Mouse (Mus musculus): Measurements from ENCODE around the gene Lrtm1. TPM values are rescaled to one million over a fixed set of nuclear protein-coding genes. Genes with fewer than 3 reads are reported as not detected.
A peak's percentile ranks its signal among the peaks of the same experiment; 100 is the strongest.

The Lrtm1 gene
- 0.05 and 0.19 TPM in 2 replicates for polyA plus RNA-seq (2015; fragmentation: Nextera tagmentation; extraction: Ambion mirVana)

DNA sequence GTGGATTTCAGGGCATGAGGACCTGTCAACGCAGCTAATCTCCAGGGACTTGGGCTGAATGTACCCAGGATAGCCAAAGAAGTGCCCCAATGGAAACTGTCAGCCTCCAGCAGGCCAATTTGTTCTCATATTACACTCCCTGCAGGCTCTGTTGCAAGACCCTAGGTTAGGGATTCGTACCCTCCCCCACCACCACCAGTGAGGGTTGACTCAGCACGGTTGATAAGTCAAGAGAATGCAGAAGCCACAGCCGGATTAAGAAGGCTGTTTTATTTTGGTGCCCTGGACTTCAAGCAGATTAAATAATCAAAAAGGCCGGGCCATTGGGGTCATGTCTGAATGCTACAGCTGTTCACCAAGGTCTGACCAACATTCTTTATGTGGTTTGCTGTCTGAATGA lies at the start of gene Lrtm1:
Gene Lrtm1, plus strand, starts transcription at position 326 of the 400 bp plus-strand sequence.
- no peak within 1 kb of the TSS for H3K4me3 ChIP-seq (ENCODE audit: low read depth, low read length)
- H3K9me3 ChIP-seq (replicated peaks; ENCODE audit: control insufficient read depth, low read length), result no peaks in the 10 kb centered on the region
- no peak within 1 kb of the TSS for H3K27ac ChIP-seq (ENCODE audit: low read length)
- no peaks in the 10 kb centered on the region for H3K27me3 ChIP-seq (ENCODE audit: control insufficient read depth, insufficient read depth, low read depth, low read length)
- 14% methylated on average over 5 of the region's 5 CpGs for WGBS (ENCODE audit: insufficient replicate concordance)
- no peaks in the 10 kb centered on the region for H3K4me1 ChIP-seq (ENCODE audit: control insufficient read depth, low read depth, low read length)
- no peak within 1 kb of the TSS for H3K4me2 ChIP-seq (ENCODE audit: low read depth, low read length)
- peak; percentile 41; the same call in 1 of the 2 replicates for ATAC-seq (ENCODE audit: low read depth)
- no peak within 1 kb of the TSS for H3K9ac ChIP-seq (ENCODE audit: low read depth, low read length)
- no peaks in the 10 kb centered on the region for H3K36me3 ChIP-seq (ENCODE audit: control insufficient read depth, insufficient read depth)

DNA sequence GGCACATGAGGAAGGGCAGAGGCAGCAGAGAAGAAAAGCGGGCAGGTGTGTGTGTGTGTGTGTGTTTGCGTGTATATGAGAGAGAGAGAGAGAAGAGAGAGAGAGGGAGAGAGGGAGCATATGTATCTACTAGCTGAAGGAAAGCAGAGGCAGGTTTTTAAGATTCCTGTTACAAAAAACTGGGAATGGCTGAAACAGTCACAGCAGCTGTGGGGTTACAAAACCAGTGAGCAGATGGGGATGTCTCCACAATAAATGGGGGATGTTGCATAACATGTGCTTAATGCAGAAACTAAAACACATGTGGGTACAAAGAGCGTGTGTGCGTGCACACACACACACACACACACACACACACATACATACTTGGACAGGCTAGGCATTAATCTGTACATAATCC lies 48.8 kb upstream of the Lrtm1 start:
- H3K27me3 ChIP-seq (ENCODE audit: control insufficient read depth, insufficient read depth, low read depth, low read length), result no peaks in the 10 kb centered on the region
- no peaks in the 10 kb centered on the region for H3K36me3 ChIP-seq (ENCODE audit: control insufficient read depth, insufficient read depth)
- H3K27ac ChIP-seq (ENCODE audit: low read length), result no peak overlapping the region
- no peaks in the 10 kb centered on the region for H3K9me3 ChIP-seq (replicated peaks; ENCODE audit: control insufficient read depth, low read length)
- WGBS (ENCODE audit: insufficient replicate concordance), result 65% methylated on average over 4 of the region's 4 CpGs
- no peak overlapping the region for H3K9ac ChIP-seq (ENCODE audit: low read depth, low read length)
- ATAC-seq (ENCODE audit: low read depth), result no peak
- no peak overlapping the region for H3K4me3 ChIP-seq (ENCODE audit: low read depth, low read length)
- H3K4me2 ChIP-seq (ENCODE audit: low read depth, low read length), result no peak overlapping the region
- H3K4me1 ChIP-seq (ENCODE audit: control insufficient read depth, low read depth, low read length), result no peaks in the 10 kb centered on the region

DNA sequence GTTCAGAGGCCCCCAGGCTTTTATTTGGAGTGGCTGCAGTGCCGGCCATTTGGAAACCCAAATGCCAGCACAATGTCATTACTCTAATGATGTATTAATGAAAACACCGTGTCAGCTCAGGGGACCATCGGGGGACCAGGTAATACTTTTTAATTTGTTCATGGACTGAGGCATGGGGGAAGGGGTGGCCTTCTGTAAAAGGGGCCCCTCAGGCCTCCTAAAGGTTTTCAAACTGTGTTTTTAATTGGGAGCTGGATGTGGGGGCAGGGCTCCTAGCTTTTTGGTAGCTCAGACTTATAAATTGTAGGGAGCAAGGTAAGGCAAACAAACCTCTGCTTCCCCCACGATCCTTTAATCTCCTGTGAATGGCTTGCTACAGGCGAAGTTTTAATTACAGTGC lies 45.4 kb upstream of the Lrtm1 start:
- Histone ChIP-seq H3K36me3 (ENCODE audit: control insufficient read depth, insufficient read depth) (no peaks in the 10 kb centered on the region), H3K9ac (ENCODE audit: low read depth, low read length) (no peak overlapping the region), H3K4me2 (ENCODE audit: low read depth, low read length) (no peak overlapping the region), H3K27me3 (ENCODE audit: control insufficient read depth, insufficient read depth, low read depth, low read length) (no peaks in the 10 kb centered on the region), H3K4me1 (ENCODE audit: control insufficient read depth, low read depth, low read length) (no peaks in the 10 kb centered on the region), H3K4me3 (ENCODE audit: low read depth, low read length) (no peak overlapping the region), H3K9me3 (replicated peaks; ENCODE audit: control insufficient read depth, low read length) (no peaks in the 10 kb centered on the region), H3K27ac (ENCODE audit: low read length) (no peak overlapping the region)
- WGBS (ENCODE audit: insufficient replicate concordance), result 61% methylated on average over 5 of the region's 5 CpGs
- ATAC-seq (ENCODE audit: low read depth), result no peak

DNA sequence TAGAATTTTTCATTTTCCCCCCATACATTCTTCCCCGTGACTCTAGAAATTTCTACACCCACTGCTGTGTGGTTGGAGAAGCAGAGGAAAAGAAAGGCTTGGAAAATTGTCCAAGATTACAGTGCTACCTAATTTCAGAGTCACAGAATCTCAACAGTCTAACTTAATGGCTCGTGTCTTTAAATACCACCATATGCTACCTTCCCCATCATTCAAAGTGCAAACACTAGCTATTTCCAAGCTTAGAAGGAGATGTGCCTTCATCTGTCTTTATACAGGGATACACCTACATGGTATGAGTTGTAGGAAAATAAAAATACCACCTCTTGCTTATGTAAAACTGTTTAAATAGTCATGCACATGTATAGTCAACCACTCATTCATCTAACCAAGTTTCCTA lies 38.8 kb upstream of the Lrtm1 start:
- no peaks in the 10 kb centered on the region for H3K9me3 ChIP-seq (replicated peaks; ENCODE audit: control insufficient read depth, low read length)
- no peak overlapping the region for H3K4me3 ChIP-seq (ENCODE audit: low read depth, low read length)
- no peak overlapping the region for H3K9ac ChIP-seq (ENCODE audit: low read depth, low read length)
- no peak for ATAC-seq (ENCODE audit: low read depth)
- no peaks in the 10 kb centered on the region for H3K27me3 ChIP-seq (ENCODE audit: control insufficient read depth, insufficient read depth, low read depth, low read length)
- no peaks in the 10 kb centered on the region for H3K4me1 ChIP-seq (ENCODE audit: control insufficient read depth, low read depth, low read length)
- no peak overlapping the region for H3K27ac ChIP-seq (ENCODE audit: low read length)
- H3K4me2 ChIP-seq (ENCODE audit: low read depth, low read length), result no peak overlapping the region
- WGBS (ENCODE audit: insufficient replicate concordance), result 57% methylated on average over 2 of the region's 2 CpGs
- no peaks in the 10 kb centered on the region for H3K36me3 ChIP-seq (ENCODE audit: control insufficient read depth, insufficient read depth)

DNA sequence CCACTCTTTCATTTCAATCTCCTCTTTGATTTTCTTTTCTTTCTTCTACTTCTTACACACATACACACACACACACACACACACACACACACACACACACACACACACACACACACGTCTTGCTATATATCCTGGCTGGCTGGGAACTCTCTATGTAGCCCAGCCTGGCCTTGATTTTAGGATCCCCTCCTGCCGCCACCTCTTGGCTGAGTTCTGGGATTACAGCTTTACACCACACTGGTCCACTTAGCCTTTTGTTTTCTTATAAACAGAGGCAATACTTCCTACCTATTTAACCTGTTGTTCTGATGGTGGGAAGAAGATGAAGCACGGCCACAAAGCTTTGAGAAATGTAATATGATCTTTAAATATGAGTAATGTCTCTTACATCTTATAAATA lies 37.5 kb upstream of the Lrtm1 start:
- Histone ChIP-seq H3K36me3 (ENCODE audit: control insufficient read depth, insufficient read depth) (no peaks in the 10 kb centered on the region), H3K4me2 (ENCODE audit: low read depth, low read length) (no peak overlapping the region), H3K4me3 (ENCODE audit: low read depth, low read length) (no peak overlapping the region), H3K9me3 (replicated peaks; ENCODE audit: control insufficient read depth, low read length) (no peaks in the 10 kb centered on the region), H3K9ac (ENCODE audit: low read depth, low read length) (no peak overlapping the region), H3K4me1 (ENCODE audit: control insufficient read depth, low read depth, low read length) (no peaks in the 10 kb centered on the region), H3K27ac (ENCODE audit: low read length) (no peak overlapping the region), H3K27me3 (ENCODE audit: control insufficient read depth, insufficient read depth, low read depth, low read length) (no peaks in the 10 kb centered on the region)
- WGBS (ENCODE audit: insufficient replicate concordance), result 25% methylated on average over 3 of the region's 3 CpGs
- no peak for ATAC-seq (ENCODE audit: low read depth)

DNA sequence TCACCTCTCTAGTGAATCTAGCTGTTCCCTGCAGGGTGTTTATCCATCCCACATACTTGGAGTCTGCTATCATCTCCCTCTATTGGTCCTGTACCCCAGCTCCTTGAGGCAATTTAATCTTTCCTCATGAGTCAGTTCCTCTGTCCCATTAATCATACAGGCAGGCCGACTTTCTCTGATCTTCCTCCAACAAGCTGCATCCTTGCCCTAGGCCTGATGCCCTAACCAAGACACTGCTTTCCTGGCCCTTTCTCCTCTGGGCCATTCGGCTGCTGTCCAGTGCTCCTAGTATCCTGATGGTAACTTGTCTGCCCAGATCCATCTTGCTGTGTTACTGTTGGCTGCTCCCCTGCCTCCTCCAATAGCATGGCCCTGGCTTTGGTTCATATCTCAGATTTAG lies 33.7 kb upstream of the Lrtm1 start:
- H3K36me3 ChIP-seq (ENCODE audit: control insufficient read depth, insufficient read depth), result no peaks in the 10 kb centered on the region
- 45% methylated on average over 2 of the region's 2 CpGs for WGBS (ENCODE audit: insufficient replicate concordance)
- H3K9me3 ChIP-seq (replicated peaks; ENCODE audit: control insufficient read depth, low read length), result no peaks in the 10 kb centered on the region
- H3K4me2 ChIP-seq (ENCODE audit: low read depth, low read length), result no peak overlapping the region
- ATAC-seq (ENCODE audit: low read depth), result no peak
- no peak overlapping the region for H3K27ac ChIP-seq (ENCODE audit: low read length)
- H3K27me3 ChIP-seq (ENCODE audit: control insufficient read depth, insufficient read depth, low read depth, low read length), result no peaks in the 10 kb centered on the region
- no peaks in the 10 kb centered on the region for H3K4me1 ChIP-seq (ENCODE audit: control insufficient read depth, low read depth, low read length)
- no peak overlapping the region for H3K4me3 ChIP-seq (ENCODE audit: low read depth, low read length)
- no peak overlapping the region for H3K9ac ChIP-seq (ENCODE audit: low read depth, low read length)

DNA sequence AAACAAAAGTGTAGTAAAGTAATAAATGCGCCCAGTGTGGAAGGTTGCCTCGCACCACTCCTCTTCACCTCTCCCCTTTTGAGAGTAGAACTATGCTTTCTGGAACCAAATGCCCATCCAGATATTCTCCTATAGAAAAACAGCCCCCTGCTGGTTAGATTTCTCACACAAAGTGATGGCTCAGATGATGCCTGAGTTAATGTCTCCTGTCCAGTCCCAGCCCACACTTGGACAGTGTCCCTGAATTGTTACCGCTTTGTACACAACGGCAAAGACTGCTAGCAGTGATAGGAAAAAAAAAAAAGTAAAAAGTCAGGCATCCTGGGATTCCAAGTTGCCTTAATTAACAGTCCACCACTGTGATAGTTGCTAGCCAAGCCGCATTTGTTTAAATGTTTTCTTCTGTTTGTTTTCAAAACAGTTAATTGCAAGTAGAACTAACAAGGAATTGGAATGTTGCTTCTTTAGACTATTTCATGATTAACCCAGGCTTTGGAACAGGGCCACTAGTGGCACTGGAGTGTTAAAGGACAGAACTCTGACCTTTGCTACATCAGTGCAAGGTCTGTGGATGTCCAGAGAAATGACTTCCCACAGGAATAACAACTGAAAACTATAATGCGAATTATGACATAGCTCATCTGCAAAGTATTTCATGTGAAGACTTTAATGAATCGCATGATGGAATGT lies 29.7 kb upstream of the Lrtm1 start:
- Histone ChIP-seq H3K27me3 (ENCODE audit: control insufficient read depth, insufficient read depth, low read depth, low read length) (no peaks in the 10 kb centered on the region), H3K4me2 (ENCODE audit: low read depth, low read length) (no peak overlapping the region), H3K27ac (ENCODE audit: low read length) (peak overlapping the region; percentile 51), H3K9me3 (replicated peaks; ENCODE audit: control insufficient read depth, low read length) (no peaks in the 10 kb centered on the region), H3K9ac (ENCODE audit: low read depth, low read length) (no peak overlapping the region), H3K4me3 (ENCODE audit: low read depth, low read length) (no peak overlapping the region), H3K4me1 (ENCODE audit: control insufficient read depth, low read depth, low read length) (no peaks in the 10 kb centered on the region), H3K36me3 (ENCODE audit: control insufficient read depth, insufficient read depth) (no peaks in the 10 kb centered on the region)
- 60% methylated on average over 7 of the region's 7 CpGs for WGBS (ENCODE audit: insufficient replicate concordance)
- ATAC-seq (ENCODE audit: low read depth), result peak; percentile 85

DNA sequence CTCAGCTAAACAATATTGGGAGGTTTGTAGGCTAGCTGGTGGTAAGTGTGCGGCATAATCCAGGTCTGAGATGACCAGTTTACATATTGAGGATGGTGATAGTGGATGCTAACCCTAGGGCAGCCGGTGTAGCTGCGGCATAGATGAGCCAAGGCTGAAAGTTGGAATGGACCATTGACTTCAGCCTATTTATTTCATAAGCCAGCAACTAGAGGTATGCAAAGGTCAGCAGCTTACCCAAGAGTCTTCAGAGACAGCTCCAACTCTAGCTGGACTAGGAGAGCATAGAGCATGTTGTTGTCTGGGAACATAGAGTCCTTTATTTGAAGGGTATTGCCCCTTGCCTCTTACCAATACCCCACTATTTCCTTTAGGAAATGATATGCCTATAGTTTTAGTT lies 21.4 kb upstream of the Lrtm1 start:
- peak; percentile 32; the same call in 1 of the 2 replicates for ATAC-seq (ENCODE audit: low read depth)
- Histone ChIP-seq H3K36me3 (ENCODE audit: control insufficient read depth, insufficient read depth) (no peaks in the 10 kb centered on the region), H3K9me3 (replicated peaks; ENCODE audit: control insufficient read depth, low read length) (no peaks in the 10 kb centered on the region), H3K27me3 (ENCODE audit: control insufficient read depth, insufficient read depth, low read depth, low read length) (no peaks in the 10 kb centered on the region), H3K4me1 (ENCODE audit: control insufficient read depth, low read depth, low read length) (no peaks in the 10 kb centered on the region), H3K27ac (ENCODE audit: low read length) (no peak overlapping the region), H3K4me3 (ENCODE audit: low read depth, low read length) (no peak overlapping the region), H3K9ac (ENCODE audit: low read depth, low read length) (no peak overlapping the region), H3K4me2 (ENCODE audit: low read depth, low read length) (no peak overlapping the region)
- 71% methylated on average over 3 of the region's 3 CpGs for WGBS (ENCODE audit: insufficient replicate concordance)

DNA sequence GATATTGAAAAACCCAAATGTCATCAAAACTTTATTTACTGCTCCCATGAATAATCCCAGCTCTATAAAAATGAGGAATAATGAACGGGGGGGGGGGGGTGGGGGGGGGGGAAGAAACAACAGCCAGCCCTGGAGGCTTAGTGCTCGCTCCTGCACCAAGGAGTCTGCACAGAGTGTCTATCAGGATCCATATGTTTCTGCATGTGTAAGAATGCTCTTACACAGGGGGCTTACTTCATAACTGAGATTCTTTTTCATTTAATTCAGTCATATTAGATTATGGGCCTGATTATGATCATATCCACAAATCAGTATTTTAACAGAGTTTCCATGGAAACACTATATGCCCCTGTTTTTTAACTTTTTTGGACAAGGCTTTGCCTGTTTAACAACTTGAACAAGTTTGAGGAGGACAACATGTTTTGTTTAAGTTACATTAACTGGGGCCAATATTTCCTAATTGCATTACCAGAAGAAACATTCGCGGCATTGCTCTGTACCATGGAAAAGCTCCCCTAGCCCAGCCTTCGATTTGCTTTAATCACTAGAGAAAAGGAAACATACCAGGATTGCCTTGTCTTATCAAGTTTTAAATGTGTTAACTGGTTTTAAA lies 12.7 kb upstream of the Lrtm1 start:
- Histone ChIP-seq H3K4me3 (ENCODE audit: low read depth, low read length) (no peak overlapping the region), H3K27me3 (ENCODE audit: control insufficient read depth, insufficient read depth, low read depth, low read length) (no peaks in the 10 kb centered on the region), H3K9ac (ENCODE audit: low read depth, low read length) (no peak overlapping the region), H3K4me2 (ENCODE audit: low read depth, low read length) (no peak overlapping the region), H3K27ac (ENCODE audit: low read length) (no peak overlapping the region), H3K36me3 (ENCODE audit: control insufficient read depth, insufficient read depth) (no peaks in the 10 kb centered on the region), H3K9me3 (replicated peaks; ENCODE audit: control insufficient read depth, low read length) (no peaks in the 10 kb centered on the region), H3K4me1 (ENCODE audit: control insufficient read depth, low read depth, low read length) (no peaks in the 10 kb centered on the region; the same call in 1 of the 2 replicates)
- 68% methylated on average over 4 of the region's 5 CpGs for WGBS (ENCODE audit: insufficient replicate concordance)
- ATAC-seq (ENCODE audit: low read depth), result no peak

Data from liver, embryonic 16.5 days (tissue).